Mouse (Mus musculus): Measurements from ENCODE around the gene Nppa. TPM values are rescaled to one million over a fixed set of nuclear protein-coding genes. Genes with fewer than 3 reads are reported as not detected.

Gene Nppa
- polyA plus RNA-seq (2015; fragmentation: Nextera tagmentation; extraction: Ambion mirVana) = 0.39 and 2.7 TPM in 2 replicates

DNA sequence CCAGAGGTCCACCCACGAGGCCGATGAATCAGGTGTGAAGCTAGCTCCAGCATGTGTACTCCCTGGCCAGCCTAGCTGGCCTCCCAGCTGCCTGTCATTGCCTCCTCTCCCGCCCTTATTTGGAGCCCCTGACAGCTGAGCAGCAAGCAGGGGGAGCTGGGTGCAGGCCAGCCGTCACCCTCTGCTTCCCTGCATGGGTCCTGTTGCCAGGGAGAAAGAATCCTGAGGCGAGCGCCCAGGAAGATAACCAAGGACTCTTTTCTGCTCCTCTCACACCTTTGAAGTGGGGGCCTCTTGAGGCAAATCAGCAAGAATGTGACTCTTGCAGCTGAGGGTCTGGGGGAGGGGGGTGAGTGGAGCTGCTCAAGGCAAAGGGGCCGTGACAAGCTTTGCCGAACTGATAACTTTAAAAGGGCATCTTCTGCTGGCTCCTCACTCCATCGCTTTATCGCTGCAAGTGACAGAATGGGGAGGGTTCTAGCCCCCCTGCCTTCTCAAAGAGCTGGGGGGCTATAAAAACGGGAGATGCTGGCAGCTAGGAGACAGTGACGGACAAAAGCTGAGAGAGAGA, at the start of gene Nppa:
Gene Nppa (plus strand): TSS at position 521 of the 571 bp plus-strand sequence.

DNA sequence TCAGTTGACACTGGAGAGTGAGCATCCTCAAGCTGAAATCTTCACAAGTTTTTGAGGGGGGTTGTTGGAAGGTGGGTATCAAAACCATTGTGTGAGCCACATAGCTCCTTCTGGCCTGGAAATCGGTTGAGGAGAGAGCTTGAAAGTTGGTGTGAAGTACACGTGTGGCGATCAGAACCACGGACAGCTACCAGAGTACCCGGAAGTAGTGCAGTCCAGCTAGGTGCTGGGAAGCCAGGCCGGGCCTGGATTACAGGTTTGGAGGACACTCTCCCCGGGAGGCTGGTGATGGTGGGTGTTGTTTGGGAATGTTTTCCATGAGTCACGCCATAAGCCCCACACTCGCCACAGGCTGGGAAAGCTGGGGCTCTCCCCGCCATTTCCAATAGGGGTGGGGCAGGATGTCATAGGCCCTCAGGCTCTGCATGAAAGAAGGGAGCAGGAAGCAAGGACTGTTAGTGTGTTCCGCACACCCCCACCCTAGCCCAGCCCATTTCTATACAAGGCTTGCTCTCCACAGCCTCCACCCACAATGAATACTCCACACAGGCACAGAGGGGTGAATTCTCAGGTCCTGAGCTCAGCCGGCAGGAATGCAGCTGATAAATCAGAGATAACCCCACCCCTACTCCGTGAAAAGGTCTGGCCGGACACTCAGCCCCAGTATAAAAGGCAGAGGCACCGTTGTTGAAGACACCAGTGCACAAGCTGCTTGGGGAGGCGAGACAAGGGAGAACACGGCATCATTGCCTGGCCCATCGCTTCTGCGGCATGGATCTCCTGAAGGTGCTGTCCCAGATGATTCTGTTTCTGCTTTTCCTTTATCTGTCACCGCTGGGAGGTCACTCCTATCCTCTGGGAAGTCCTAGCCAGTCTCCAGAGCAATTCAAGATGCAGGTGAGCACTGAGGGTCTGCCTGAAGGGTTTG, 15.1 kb upstream of the Nppa start, which contains the start of gene Nppb:
Gene Nppb (plus strand): TSS at position 584 of the 928 bp plus-strand sequence.

DNA sequence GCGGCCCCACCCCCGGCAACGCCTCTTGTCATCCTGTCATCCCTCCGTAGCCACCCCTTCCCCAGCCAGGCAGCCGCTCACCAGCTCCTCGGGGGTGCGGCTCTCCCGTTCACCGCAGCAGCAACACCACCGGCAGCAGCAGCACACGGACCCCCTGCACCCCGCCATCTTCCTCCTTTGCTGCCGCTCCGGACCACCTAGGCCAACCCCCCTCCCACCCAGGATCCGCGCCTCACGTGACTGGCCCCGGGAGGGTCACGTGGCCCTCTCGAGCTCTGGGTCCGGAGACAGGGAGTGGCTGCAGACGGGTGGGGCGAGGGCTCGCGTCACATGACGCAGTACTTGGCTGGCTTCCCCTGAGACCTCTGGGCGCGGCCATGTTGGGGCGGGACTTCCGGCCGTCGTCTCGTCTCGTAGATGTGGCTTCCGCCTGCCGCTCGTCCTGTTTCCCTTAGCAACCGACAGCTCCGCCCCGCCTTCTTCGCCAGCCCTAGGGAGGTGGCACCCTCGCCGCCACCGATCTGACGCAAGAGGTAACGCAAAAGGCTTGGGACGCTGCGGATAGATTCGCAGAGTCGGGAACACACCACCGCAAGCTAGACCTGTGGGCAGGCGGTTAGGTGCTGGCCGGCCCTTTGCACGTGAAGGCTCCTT, 38.2 kb downstream of the Nppa start, which contains the start of the genes Clcn6 and Mthfr:
Gene Clcn6 (minus strand): TSS at position 222 of the 654 bp plus-strand sequence.
Gene Mthfr (plus strand): TSS at position 478 of the 654 bp plus-strand sequence.

Other genes with a start within 250 kb of the Nppa start
- 10.7 and 13.2 TPM in 2 replicates for gene Zfp984, start 190.9 kb upstream of the Nppa start, polyA plus RNA-seq (2015; fragmentation: Nextera tagmentation; extraction: Ambion mirVana)
- 12.8 and 17.3 TPM in 2 replicates for gene Zfp933, start 152.4 kb upstream of the Nppa start, polyA plus RNA-seq (2015; fragmentation: Nextera tagmentation; extraction: Ambion mirVana)
- gene Miip, start 131.9 kb upstream of the Nppa start, polyA plus RNA-seq (2015; fragmentation: Nextera tagmentation; extraction: Ambion mirVana) = 18.8 and 39.0 TPM in 2 replicates
- gene Fv1, start 131.7 kb upstream of the Nppa start, polyA plus RNA-seq (2015; fragmentation: Nextera tagmentation; extraction: Ambion mirVana) = 2.7 and 3.0 TPM in 2 replicates
- gene Mfn2, start 96.0 kb upstream of the Nppa start, polyA plus RNA-seq (2015; fragmentation: Nextera tagmentation; extraction: Ambion mirVana) = 30.0 and 49.6 TPM in 2 replicates
- 45.3 and 47.3 TPM in 2 replicates for gene Plod1, start 64.0 kb upstream of the Nppa start, polyA plus RNA-seq (2015; fragmentation: Nextera tagmentation; extraction: Ambion mirVana)
- gene 2510039O18Rik, start 59.8 kb upstream of the Nppa start, polyA plus RNA-seq (2015; fragmentation: Nextera tagmentation; extraction: Ambion mirVana) = 17.3 and 22.2 TPM in 2 replicates
- 0.88 and 1.6 TPM in 2 replicates for gene Nppb, start 14.9 kb upstream of the Nppa start, polyA plus RNA-seq (2015; fragmentation: Nextera tagmentation; extraction: Ambion mirVana)
- gene Clcn6, start 38.1 kb downstream of the Nppa start, polyA plus RNA-seq (2015; fragmentation: Nextera tagmentation; extraction: Ambion mirVana) = 4.3 and 6.7 TPM in 2 replicates
- 12.0 and 13.9 TPM in 2 replicates for gene Mthfr, start 38.4 kb downstream of the Nppa start, polyA plus RNA-seq (2015; fragmentation: Nextera tagmentation; extraction: Ambion mirVana)
- 37.2 and 77.1 TPM in 2 replicates for gene Agtrap, start 87.3 kb downstream of the Nppa start, polyA plus RNA-seq (2015; fragmentation: Nextera tagmentation; extraction: Ambion mirVana)
- 38.8 and 43.4 TPM in 2 replicates for gene Mad2l2, start 129.7 kb downstream of the Nppa start, polyA plus RNA-seq (2015; fragmentation: Nextera tagmentation; extraction: Ambion mirVana)
- gene Draxin, start 130.0 kb downstream of the Nppa start, polyA plus RNA-seq (2015; fragmentation: Nextera tagmentation; extraction: Ambion mirVana) = 0.18 and 0.33 TPM in 2 replicates
- gene Fbxo6, start 151.4 kb downstream of the Nppa start, polyA plus RNA-seq (2015; fragmentation: Nextera tagmentation; extraction: Ambion mirVana) = 42.3 and 61.0 TPM in 2 replicates
- gene Fbxo44, start 159.8 kb downstream of the Nppa start, polyA plus RNA-seq (2015; fragmentation: Nextera tagmentation; extraction: Ambion mirVana) = 12.8 and 14.7 TPM in 2 replicates
- gene Fbxo2, start 159.9 kb downstream of the Nppa start, polyA plus RNA-seq (2015; fragmentation: Nextera tagmentation; extraction: Ambion mirVana) = 2.8 and 3.3 TPM in 2 replicates